8 mouse cellular contexts compared by ENCODE assay signal in the genomic region with DNA sequence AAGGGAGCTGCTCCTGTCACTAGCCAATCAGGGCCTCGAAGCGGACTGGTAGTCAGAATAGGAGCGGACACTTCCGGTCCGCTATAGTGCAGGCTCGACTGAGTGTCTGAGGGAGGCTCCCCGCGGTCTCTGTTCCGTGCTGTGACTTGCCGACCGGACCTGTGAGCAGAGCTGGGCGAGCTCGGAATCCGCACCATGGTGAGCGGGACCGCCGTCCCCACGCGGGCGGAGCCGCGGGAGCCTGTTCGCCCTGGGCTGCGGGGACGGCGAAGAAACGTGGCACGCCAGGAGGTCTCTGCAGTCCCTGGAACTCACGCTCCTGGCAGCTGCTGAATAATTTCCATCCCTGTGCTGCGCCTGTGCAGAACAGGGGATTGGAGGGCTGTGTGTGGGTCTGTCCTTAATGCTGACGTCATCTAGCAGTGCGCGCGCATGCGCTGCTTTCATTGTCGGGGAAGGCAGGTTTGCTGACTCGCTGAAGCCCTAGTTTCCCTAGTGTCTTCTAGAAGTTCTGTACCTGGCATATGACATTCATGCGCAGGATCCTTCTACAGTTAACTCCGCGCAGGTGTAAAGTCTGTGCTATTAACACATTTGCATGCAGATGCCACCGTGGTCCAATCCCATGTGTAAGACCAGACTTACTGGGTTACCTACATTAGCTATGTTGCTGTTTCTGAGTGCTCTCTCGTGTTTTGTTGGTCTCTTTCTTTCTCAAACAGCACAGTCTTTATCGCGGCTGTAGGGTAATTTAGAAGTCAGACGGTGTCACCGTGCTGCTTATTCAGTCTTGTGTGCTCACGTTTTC. TPM values are rescaled to one million over a fixed set of nuclear protein-coding genes. Genes with fewer than 3 reads are reported as not detected.
DNase-seq lines count a peak whose midpoint lies in the region; ATAC-seq lines count a peak whose summit lies in the region.

No protein-coding gene starts in this region.

- no peaks in the 10 kb centered on the region for H3K27me3 ChIP-seq in embryonic facial prominence, embryonic 13.5 days
- H3K27me3 ChIP-seq in limb, embryonic 12.5 days = no peaks in the 10 kb centered on the region
- H3K27me3 ChIP-seq in midbrain, embryonic 14.5 days (ENCODE audit: control insufficient read depth, insufficient read depth, low read length) = no peaks in the 10 kb centered on the region

- peak; percentile 99 for ATAC-seq in embryonic facial prominence, embryonic 13.5 days (ENCODE audit: insufficient number of reproducible peaks, insufficient read depth, low FRiP score, low TSS enrichment, low read depth)
- ATAC-seq in limb, embryonic 12.5 days (ENCODE audit: insufficient number of reproducible peaks, insufficient read depth, low FRiP score, low TSS enrichment, low read depth) = peak; percentile 100
- ATAC-seq in midbrain, embryonic 14.5 days (ENCODE audit: low FRiP score, low TSS enrichment) = peak; percentile 99

- H3K4me2 ChIP-seq in embryonic facial prominence, embryonic 13.5 days = peak overlapping the region; percentile 65
- H3K4me2 ChIP-seq in limb, embryonic 12.5 days = peak overlapping the region; percentile 69
- peak overlapping the region; percentile 87 for H3K4me2 ChIP-seq in midbrain, embryonic 14.5 days (ENCODE audit: low read length)

- peaks cover 4% of the 10 kb centered on the region; the same call in 1 of the 2 replicates for H3K4me1 ChIP-seq in embryonic facial prominence, embryonic 13.5 days
- peaks cover 4% of the 10 kb centered on the region; the same call in 1 of the 2 replicates for H3K4me1 ChIP-seq in limb, embryonic 12.5 days (replicated peaks)
- peaks cover 6% of the 10 kb centered on the region; the same call in 1 of the 2 replicates for H3K4me1 ChIP-seq in midbrain, embryonic 14.5 days (ENCODE audit: control insufficient read depth, insufficient read depth, low read length)

- peak overlapping the region; percentile 96 for H3K27ac ChIP-seq in embryonic facial prominence, embryonic 13.5 days
- peak overlapping the region; percentile 97 for H3K27ac ChIP-seq in limb, embryonic 12.5 days
- H3K27ac ChIP-seq in midbrain, embryonic 14.5 days (replicated peaks; ENCODE audit: low read depth, low read length) = peak overlapping the region; percentile 97

- peak; percentile 96 for DNase-seq in A20 (ENCODE audit: low read depth, low spot score)
- DNase-seq in adrenal gland, postnatal 4 days (ENCODE audit: low spot score in 2 of 2) = peak; percentile 45 to 56
- DNase-seq in heart, adult 8-10 months (ENCODE audit: low spot score) = peak; percentile 83
- peak; percentile 81 to 84 for DNase-seq in kidney, adult 8-10 months
- DNase-seq in midbrain, embryonic 14.5 days = peak; percentile 97
- peak; percentile 58 to 71 for DNase-seq in spleen, adult 18-20 months

- H3K36me3 ChIP-seq in embryonic facial prominence, embryonic 13.5 days = no peaks in the 10 kb centered on the region
- no peaks in the 10 kb centered on the region for H3K36me3 ChIP-seq in limb, embryonic 12.5 days
- H3K36me3 ChIP-seq in midbrain, embryonic 14.5 days (ENCODE audit: control insufficient read depth, insufficient read depth, low read length) = no peaks in the 10 kb centered on the region

- 7% methylated on average over 47 of the region's 47 CpGs for WGBS in embryonic facial prominence, embryonic 13.5 days
- WGBS in limb, embryonic 12.5 days = 6% methylated on average over 47 of the region's 47 CpGs
- 6% methylated on average over 47 of the region's 47 CpGs for WGBS in midbrain, embryonic 14.5 days

- H3K4me3 ChIP-seq in embryonic facial prominence, embryonic 13.5 days = peak overlapping the region; percentile 62
- H3K4me3 ChIP-seq in limb, embryonic 12.5 days (replicated peaks) = peak overlapping the region; percentile 64
- peak overlapping the region; percentile 66 for H3K4me3 ChIP-seq in midbrain, embryonic 14.5 days (replicated peaks; ENCODE audit: low read depth, low read length)

- H3K9ac ChIP-seq in embryonic facial prominence, embryonic 13.5 days = peak overlapping the region; percentile 85
- H3K9ac ChIP-seq in limb, embryonic 12.5 days (replicated peaks) = peak overlapping the region; percentile 76
- H3K9ac ChIP-seq in midbrain, embryonic 14.5 days (replicated peaks; ENCODE audit: low read length) = peak overlapping the region; percentile 76

- peaks cover 9% of the 10 kb centered on the region; the same call in 1 of the 2 replicates for H3K9me3 ChIP-seq in embryonic facial prominence, embryonic 13.5 days
- peaks cover 10% of the 10 kb centered on the region; the same call in 1 of the 2 replicates for H3K9me3 ChIP-seq in limb, embryonic 12.5 days
- H3K9me3 ChIP-seq in midbrain, embryonic 14.5 days (ENCODE audit: control insufficient read depth, low read length) = peaks cover 5% of the 10 kb centered on the region; the same call in 1 of the 2 replicates

RNA-seq across cellular contexts. Expression of a gene that starts 50.6 kb away (rescaled TPM):
- 10 to 100 TPM in 1 of 2 experiments, 1 to 10 TPM in 1; 9.2 to 10.8 TPM for total RNA-seq in adrenal gland, postnatal 4 days (2021)
- polyA plus RNA-seq in embryonic facial prominence, embryonic 13.5 days (2015; fragmentation: Nextera tagmentation; extraction: Ambion mirVana) = 6.7 and 8.6 TPM in 2 replicates
- 1 to 10 TPM; 2.5 to 3.2 (median 2.9) TPM for total RNA-seq in heart, adult 8-10 months (2022)
- polyA plus RNA-seq in limb, embryonic 12.5 days (2016; fragmentation: Nextera tagmentation; extraction: Ambion mirVana) = 5.5 and 6.3 TPM in 2 replicates
- 13.5 and 17.8 TPM in 2 replicates for polyA plus RNA-seq in midbrain, embryonic 14.5 days (2014; fragmentation: Nextera tagmentation; extraction: Ambion mirVana)

Comparison
In these comparisons a context has a peak if more than half of its experiments do, and no peak if none do; other contexts are left out.
1. Peak in every context shown above with its lines: DNase-seq, ATAC-seq, H3K4me3 ChIP-seq and H3K27ac ChIP-seq.